Mouse (Mus musculus): ENCODE results near the gene Mdfic. TPM values are rescaled to one million over a fixed set of nuclear protein-coding genes. Genes with fewer than 3 reads are reported as not detected.
"Not testable (repeated sequence)": the region's sequence is repeated elsewhere in the genome, so short reads cannot be mapped to it uniquely, and the experiment has no call there.

Gene Mdfic
- total RNA-seq (2017) = 15.6 and 18.0 TPM in 2 replicates

DNA sequence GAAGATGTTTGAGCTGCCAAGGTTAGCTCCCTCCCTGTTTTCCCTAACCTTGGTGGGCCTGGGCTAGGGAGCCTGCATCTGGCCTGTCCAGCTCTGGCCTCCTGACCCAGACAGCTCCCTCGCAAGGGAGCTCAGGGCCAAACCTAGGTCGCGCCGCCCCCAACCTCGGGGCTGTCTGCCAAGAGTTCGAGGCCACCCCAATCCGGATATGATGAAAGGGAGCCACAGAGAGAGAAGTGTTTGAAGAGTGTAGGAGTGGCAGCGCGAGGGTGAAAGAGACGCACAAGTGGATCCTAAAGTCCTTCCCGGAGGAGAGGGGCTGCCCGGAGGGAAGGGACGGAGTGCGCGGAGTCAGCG is at the start of gene Mdfic:
Gene Mdfic, plus strand, starts transcription at position 201 of the 357 bp plus-strand sequence.
- no peak; the same call in 1 of the 2 replicates for ATAC-seq (replicated peaks; ENCODE audit: low read depth, poor library complexity, severe bottlenecking)

DNA sequence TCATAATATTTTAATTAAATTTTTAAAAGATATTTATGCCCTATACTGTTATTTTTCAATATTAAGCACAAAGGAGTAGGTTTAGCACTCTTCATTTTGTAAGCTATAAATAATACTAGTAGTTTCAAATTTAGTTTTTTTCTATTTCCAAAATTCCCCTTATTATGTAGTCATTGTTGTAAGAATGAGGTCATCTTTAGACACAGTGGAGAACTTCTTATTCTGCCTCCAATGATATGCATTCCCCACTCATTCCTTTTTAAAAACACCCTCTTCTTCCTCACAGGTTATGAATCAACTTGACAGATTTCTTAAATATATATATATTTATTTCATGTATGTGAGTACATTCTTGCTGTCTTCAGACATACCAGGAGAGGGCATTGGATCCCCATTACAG is 49.1 kb upstream of the Mdfic start:
- ATAC-seq (replicated peaks; ENCODE audit: low read depth, poor library complexity, severe bottlenecking) = no peak

DNA sequence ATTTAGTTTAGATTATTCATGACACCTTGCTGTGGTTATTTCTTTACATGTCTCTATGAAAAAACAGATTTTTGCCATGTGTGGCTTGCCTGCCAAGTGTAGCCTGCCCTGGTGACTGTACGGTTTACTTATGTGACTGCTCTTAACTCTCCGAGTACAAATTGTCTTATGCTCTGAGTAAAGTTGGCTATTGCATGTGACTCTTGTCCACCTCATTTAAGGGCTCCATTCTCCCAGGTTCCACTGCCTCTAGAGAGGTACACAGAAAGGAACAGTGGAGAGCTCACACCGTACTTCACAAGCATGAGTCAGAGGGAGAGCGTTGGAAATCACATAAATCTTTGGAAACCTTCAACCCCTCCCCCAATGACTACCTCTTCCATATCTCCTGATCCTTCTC is 10.4 kb upstream of the Mdfic start:
- ATAC-seq (replicated peaks; ENCODE audit: low read depth, poor library complexity, severe bottlenecking) = no peak

DNA sequence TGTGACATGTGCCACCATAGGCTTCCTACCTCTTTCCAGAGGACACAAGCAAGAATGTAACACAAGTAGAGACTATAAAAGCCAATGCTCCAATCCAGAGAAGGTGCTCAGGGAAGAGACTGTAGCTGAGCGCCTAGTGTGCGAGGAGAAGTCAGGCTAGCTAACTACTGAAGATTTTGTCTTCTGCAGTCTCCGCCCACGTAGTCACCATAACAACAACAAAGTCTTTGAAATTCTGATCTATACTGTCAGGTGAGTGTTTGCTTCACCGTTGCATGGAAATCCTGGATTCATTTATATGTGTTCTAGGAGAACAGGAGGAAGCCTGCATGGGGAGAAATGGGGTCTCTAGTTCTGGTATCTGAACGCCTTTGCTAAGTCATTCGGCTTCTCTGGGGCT is 9.8 kb upstream of the Mdfic start:
- no peak for ATAC-seq (replicated peaks; ENCODE audit: low read depth, poor library complexity, severe bottlenecking)

DNA sequence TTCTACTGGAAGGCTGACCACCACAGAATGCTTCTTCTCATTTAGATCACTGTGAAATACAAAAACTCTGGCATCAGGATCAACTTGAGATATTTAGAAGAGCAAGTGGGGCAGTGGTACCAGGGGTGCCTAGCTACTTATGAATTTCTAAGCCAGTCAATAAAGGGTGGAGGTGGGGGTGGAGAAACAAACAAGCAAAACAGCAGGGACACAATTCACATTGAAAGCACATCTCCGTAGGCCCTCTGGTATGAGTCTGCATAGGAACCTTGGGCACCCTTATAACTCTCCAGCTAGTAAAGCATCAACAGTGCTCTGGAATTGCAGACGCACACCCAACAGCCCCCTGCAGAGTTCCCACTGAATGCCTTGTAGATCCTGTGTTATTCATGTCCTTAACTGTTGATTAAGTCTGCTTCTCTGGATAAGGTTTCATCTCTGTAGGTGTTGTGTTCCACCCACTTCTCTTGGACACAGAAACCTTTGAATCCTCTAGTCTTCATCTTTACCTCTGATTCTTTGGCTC is 7.5 kb upstream of the Mdfic start:
- no peak for ATAC-seq (replicated peaks; ENCODE audit: low read depth, poor library complexity, severe bottlenecking)

DNA sequence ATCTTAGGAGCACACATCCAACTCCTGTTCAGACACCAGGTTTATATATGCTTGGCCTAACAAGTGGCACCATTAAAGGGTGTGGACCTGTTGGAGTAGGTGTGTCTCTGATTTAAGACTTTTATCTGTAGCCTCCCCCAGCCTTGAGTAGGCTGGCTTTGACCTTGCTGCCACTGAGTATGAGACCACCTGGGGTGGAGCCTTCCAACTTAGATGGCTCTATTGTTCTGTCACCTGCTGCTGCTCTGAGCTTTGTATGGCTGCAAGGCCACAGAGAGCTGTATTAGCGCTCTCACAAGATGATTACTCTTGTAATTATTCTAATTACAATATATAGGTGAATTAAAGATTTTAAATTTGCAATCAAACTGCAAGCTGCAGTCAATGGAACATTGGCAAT is 6.4 kb upstream of the Mdfic start:
- not testable (repeated sequence) for ATAC-seq (replicated peaks; ENCODE audit: low read depth, poor library complexity, severe bottlenecking)

DNA sequence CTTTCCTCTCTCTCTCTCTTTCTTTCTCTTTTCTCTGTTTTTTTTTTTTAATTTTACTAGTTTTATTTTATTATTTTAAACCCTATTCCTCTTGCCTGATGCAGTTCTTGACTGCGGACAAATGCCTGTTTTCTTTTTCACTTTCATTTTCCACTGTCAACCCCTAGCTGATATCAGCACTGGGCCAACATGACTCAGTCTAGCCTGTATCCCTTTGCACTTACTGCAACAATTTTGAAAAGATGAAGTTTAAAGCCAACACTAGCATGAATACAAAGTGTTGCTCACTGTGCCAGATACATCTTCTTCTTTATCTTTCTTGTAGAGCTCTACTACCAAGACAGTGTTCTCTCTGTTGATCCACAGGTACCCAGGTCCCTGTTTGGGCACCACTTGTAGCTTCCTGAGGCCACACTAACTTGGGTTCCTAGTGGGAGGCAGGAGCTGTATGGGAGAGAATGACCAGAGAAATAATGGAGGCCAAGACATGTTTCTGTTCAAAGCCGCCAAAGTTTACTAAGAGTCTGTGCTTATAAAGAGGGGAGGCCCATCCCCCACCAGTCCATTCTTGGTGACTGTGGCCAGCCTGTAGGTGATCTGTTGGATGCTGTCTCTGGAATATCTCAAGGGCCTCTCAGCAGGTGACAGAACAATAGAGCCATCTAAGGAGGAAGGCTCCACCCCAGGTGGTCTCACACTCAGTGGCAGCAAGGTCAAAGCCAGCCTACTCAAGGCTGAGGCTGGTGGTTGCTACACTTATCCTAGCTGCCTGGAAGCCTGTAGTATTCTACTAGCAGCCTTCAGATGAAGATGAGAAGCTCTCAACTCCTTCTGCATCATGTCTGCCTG is 5.2 kb upstream of the Mdfic start:
- no peak for ATAC-seq (replicated peaks; ENCODE audit: low read depth, poor library complexity, severe bottlenecking)

DNA sequence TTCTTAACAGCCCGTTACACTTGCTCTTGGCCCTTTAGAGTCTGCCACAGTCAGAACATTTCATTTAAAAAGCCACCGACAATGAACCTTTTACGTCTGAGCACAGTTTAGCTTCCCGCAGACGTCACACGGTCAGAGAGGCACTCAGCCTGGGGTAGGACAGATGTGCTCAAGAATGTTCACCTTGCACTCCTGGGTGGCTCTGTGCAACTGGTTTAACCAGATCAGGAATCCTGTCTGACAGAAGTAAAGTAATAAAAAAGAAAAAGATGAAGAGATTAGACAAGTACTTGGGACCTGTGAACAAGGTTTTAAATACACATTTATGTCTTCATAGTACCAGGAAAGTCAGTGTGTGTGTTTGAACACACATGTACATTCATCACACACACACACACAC is 542 bp upstream of the Mdfic start:
- ATAC-seq (replicated peaks; ENCODE audit: low read depth, poor library complexity, severe bottlenecking) = no peak

DNA sequence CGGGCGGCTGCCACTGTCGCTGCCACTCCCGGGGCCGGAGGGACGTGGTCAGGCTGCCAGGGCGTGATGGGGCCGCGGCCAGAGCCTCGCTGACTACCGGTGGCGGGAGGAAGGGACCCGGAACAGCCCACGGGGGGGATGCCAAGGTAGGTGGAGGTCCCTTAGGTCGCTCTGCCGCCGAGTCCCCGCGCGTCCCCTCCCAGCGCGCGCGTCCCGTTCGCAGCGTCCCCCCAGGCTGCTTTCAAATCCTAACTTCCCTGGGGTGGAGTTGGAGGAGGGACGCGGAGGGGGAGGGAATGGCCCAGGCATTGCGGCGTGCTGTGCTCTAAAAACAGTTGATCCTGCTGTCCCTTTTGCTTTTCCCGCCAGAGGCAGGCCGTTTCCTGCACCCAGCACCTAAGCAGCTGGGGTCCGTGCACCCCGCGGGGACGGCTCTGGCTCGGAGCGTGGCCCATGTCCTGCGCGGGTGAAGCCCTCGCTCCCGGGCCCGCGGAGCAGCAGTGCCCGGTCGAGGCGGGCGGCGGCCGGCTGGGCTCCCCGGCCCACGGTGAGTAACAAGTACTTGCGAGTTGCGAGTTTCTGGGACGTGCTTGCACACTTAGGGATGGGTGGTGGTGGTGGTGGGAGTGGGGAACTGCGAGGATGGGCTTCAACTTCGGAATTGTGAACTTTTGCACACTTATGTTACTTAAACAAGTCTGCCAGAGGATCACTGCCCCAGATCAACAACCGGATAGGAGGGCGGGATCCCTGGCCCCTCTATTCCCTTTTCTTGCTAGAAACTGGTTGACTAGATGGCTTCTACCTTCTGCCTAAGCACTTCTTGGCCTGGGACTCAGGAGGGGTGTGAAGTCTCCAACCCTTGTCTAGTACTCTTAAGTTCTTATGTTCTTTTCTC is 606 bp downstream of the Mdfic start:
- peak; percentile 70 for ATAC-seq (replicated peaks; ENCODE audit: low read depth, poor library complexity, severe bottlenecking)

DNA sequence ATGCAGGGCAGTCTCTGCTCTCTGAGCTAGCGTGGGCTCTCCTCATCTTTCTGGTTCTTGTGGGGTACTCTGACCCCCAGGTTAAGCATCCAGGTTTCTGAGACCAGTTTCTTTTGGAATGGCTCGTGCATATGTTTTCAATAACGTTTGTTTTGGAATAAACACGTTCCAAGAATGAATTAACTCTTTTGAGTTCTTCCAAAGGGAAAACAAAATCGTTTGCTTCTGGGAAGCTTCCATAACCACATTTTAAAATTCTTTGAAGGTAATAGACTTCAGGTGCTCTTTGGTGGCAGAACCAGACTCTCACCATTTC is 1.2 kb downstream of the Mdfic start:
- ATAC-seq (replicated peaks; ENCODE audit: low read depth, poor library complexity, severe bottlenecking) = no peak; the same call in 1 of the 2 replicates

DNA sequence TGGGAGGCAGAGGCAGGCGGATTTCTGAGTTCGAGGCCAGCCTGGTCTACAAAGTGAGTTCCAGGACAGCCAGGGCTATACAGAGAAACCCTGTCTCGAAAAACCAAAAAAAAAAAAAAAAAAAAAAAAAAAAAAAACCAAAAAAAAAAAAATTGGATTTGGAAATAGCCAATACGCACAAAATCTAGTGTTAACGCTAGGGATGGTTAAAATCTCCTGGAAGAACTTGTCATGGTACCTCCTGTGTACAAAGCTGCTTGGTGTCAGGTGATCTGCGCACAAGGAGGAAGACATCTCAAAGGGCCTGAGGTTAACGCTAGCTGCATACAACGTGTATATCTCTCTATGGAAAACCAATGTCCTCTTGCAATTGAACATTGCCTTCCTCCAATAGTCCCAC is 2.2 kb downstream of the Mdfic start:
- not testable (repeated sequence) for ATAC-seq (replicated peaks; ENCODE audit: low read depth, poor library complexity, severe bottlenecking)

DNA sequence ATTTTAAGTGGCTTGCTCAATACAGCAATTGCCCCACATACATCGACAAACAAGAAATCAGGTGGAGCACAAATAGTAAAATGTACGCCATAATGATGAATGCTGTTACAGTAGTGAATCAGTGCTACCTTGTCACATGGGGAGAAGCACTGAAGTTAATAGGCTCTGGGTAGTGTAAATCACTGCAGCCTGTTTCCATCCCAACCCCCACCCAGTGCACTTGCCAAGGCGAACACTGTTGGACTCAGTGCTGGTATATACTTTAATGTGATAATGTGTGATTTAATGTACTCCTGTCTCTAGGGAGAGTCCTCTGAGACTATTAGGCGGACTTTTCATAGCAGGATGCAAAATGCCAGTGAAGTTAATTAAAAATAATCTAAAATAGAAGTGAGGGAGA is 3.8 kb downstream of the Mdfic start:
- ATAC-seq (replicated peaks; ENCODE audit: low read depth, poor library complexity, severe bottlenecking) = no peak

DNA sequence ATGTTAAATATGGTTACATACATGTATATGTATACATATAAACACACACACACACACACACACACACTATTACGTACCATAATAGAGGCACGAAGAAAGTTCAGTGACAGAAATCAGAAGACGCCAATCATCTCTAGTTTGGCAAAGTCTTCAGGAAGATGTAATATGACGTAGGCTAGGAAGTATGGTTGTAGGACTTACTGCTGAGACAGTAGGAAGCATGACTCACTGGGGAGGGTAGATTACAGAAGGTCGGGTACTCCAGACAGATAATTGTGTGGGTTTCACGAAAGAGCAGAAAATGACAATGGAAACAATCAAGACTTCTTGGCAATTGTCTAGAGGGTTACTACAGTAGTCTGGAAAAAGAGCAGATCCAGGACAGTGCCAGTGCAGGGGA is 6.0 kb downstream of the Mdfic start:
- peak; percentile 30; the same call in 1 of the 2 replicates for ATAC-seq (replicated peaks; ENCODE audit: low read depth, poor library complexity, severe bottlenecking)

DNA sequence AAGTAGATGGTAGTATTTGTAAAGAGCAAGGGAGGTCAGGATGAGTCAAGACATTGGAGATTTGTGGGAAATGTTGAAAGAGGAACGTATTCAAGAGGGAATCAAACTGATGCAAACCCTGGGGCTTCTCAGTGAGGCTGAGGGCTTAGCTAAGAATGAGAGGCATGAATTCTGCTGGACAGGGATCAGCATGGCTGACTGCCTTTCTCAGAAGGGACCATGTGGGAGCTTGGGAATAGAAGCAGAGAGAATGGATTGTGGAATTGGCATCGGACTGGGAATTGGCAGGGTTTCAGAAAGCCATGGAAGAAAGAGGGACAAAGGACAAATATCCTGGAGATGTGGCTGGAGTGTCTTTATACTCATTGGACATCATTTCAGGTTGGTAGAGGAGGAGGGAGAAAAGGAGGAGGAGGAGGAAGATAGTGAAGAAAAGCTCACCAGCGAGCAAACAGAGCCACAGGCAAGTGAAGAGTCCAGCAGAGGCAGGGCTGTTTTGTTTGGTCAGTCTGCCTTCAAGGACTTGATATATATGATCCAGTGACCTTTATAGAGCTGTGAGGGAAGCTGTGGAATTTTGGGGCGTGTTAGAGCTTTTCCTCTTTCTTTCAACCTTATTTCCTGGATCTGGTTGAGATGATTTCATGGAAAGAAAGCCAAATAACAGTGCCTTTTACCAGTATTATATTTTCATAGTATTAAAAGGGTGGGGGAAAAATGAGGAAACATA is 7.4 kb downstream of the Mdfic start:
- ATAC-seq (replicated peaks; ENCODE audit: low read depth, poor library complexity, severe bottlenecking) = no peak

DNA sequence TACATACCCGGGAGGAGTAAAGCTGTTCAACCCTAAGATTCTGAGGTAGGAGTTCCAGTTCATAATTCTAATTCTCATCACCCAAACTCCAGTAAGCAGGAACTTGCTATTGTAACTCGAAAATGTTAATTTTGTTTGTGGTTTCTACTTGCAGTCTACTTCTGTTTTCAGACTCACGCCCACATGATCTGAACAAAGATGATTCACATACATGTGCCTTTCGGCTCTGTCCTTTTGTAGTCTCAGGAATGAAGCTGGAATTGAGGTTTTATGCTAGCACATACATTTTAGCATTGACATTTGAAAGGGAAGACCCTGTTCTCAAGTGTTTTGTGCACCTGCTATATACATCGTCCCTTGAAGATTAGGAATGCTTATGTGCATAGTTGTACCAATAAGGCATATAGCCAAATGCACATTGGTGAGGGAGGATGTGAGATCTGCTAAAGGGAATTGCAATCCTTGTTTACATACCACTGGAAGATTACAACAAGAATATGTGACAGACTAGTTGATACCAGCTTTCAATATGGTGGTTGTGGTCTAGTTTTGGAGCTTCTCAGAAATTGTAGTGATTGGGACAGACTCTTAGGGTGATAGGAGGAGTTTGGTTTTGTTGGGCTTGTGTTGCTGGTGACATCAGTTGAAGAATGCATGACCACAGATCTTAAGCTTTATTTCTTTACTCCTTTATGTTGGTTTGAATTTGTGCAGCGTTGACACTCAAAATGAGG is 8.6 kb downstream of the Mdfic start:
- peak; percentile 79 for ATAC-seq (replicated peaks; ENCODE audit: low read depth, poor library complexity, severe bottlenecking)

DNA sequence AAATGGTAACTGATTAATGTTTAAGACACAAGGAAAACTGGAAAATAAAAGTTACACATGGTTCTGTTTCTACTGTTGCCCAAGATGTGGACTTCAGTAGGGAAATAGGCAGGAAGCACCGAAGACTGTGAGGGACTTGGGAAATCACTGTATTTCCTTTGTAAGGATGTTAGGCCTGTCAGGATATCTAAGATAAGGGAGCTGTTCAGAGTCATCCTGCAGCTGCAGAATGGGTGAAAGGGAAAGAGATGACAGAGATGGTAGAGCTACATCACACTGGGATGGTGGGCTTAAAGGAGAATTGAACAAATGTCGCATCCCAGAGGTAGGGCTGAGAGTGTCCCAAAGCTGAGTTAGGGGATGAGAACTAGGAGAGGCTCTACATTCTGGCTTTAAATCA is 9.8 kb downstream of the Mdfic start:
- no peak for ATAC-seq (replicated peaks; ENCODE audit: low read depth, poor library complexity, severe bottlenecking)

DNA sequence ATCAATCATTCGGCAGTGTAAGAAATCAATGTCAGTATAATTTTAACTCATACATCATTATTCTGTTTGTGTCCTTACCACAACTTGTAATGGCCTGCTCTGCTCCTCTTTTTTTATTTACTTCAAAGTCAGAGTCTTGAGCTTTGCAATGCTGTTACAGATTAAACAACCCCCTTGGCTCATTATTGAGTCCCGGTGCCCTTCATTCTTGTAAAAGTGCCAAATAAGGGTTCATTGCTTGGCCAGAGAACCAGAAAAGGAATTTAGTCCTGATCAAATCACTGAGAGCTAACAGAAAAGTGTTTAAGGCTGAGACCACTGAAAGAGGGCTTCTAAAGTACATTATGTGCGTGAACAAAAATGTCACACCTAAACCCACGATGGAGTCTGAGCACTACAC is 10.2 kb downstream of the Mdfic start:
- no peak for ATAC-seq (replicated peaks; ENCODE audit: low read depth, poor library complexity, severe bottlenecking)

DNA sequence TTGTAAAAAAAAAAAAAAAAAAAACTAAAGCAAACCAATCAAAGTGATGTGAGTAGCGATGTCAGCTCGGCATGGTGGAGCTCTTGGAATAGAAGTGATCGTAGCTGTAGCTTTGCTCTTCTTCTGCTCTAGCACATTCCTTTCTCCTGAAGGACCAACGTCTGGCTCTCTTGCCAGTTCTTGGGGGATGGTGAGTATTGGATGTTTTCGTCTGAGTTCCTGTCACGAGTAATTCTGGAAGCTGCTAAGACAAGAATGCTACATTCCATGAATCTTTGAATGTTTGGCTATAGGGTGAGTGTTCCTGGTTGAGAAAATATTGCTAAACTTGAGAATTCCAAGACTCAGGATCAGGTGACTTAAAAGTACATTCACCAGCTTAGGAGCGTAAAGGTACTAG is 11.0 kb downstream of the Mdfic start:
- ATAC-seq (replicated peaks; ENCODE audit: low read depth, poor library complexity, severe bottlenecking) = no peak

DNA sequence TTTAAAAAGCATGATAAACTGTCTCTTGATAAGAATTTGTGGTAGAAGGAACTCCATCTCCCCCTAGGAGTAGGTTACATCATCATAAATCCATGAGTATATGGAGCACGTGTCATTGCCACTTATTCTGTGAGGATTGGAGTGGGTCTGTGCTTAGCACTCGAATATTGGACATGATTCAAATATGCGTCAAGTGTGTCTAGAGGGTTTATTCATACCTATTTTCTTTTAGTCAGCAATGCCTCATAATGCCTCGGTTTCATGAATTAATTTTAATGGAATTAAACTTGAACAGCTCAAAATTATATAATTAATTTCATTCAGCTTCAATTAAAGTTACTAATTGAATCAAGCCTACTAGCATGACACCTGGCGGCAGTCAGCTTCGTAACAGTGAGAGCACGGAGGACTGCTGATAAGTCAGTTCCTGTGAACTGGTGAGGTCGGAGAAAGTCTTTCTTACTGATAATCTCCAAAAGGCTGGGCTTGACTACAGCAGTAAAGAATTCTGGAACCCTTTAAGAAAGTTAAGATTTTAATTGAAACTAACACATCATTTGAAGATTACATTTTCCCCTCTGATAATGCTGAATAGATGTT is 17.0 kb downstream of the Mdfic start:
- ATAC-seq (replicated peaks; ENCODE audit: low read depth, poor library complexity, severe bottlenecking) = no peak
